Mouse (Mus musculus) erythroblast, embryonic 14.5 days (primary cell): ENCODE data around the gene Lat2.

ENCODE experiments used
- GATA1 ChIP-seq: IDR thresholded peaks from 2 replicates; pipeline ENCODE4 v1.6.1; 2012; ENCODE audit warnings: low read length, inconsistent platforms, mixed read lengths
- TAL1 ChIP-seq: IDR thresholded peaks from 3 replicates; pipeline ENCODE4 v1.6.1; 2012; ENCODE audit warnings: low read length, inconsistent platforms, mixed read lengths

DNA sequence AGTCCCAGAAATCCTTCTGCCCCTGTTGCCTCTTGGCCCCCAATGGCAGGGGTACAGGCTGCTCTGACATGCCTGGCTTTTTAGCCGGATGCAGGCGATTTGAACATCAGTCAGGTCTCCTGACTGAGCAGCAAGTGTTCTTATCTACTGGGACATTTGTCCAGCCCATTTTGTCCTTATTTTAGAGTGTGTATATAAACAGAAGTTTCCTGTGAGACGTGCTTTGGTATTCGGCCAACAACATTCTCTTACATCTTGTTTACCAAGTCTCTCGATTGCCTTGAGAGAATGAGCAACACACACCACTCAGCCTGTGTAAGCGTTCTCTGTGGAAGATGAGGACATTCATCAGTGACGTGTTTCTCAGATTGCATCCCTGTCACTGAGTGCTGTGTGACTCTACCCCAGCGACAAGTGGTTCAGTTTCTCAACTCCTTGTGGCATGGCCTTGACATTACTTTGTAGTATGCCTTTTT lies 29.9 kb upstream of the Lat2 start:
- TF ChIP-seq GATA1 (no peak), TAL1 (no peak)
